Mouse (Mus musculus) bone marrow macrophage, adult 2 months (primary cell): Measurements from ENCODE around the gene Wnt10a. TPM values are rescaled to one million over a fixed set of nuclear protein-coding genes. Genes with fewer than 3 reads are reported as not detected.

ENCODE experiments used
- H3K27ac ChIP-seq: 2 replicates; pipeline ENCODE4 v1.5.1; 2012; ENCODE audit warnings: low read depth, low read length; ENCODE audit not compliant: insufficient read depth
- H3K4me1 ChIP-seq: 2 replicates; pipeline ENCODE4 v1.6.1; 2012; ENCODE audit warnings: low read length; ENCODE audit not compliant: control insufficient read depth, insufficient read depth
- H3K4me3 ChIP-seq: 2 replicates; pipeline ENCODE4 v1.5.1; 2012; ENCODE audit warnings: mild to moderate bottlenecking, low read length, moderate library complexity; ENCODE audit not compliant: insufficient read depth
- CTCF ChIP-seq: IDR thresholded peaks from 2 replicates; pipeline ENCODE4 v1.5.1; 2012; ENCODE audit warnings: low read depth, mild to moderate bottlenecking, low read length, moderate library complexity
- POLR2A ChIP-seq: IDR thresholded peaks from 2 replicates; pipeline ENCODE4 v1.6.1; 2012; ENCODE audit warnings: mild to moderate bottlenecking, low read depth, low read length, borderline replicate concordance
- polyA plus RNA-seq: library from polyadenylated mRNA; stranded (reverse); fragments of >200 nt; gene quantifications from 2 replicates; pipeline ENCODE4 v1.2.4, GENCODE M21; 2012; ENCODE audit not compliant: missing spikeins, insufficient read depth, insufficient read length

Gene Wnt10a
- not detected in 2 replicates for polyA plus RNA-seq

DNA sequence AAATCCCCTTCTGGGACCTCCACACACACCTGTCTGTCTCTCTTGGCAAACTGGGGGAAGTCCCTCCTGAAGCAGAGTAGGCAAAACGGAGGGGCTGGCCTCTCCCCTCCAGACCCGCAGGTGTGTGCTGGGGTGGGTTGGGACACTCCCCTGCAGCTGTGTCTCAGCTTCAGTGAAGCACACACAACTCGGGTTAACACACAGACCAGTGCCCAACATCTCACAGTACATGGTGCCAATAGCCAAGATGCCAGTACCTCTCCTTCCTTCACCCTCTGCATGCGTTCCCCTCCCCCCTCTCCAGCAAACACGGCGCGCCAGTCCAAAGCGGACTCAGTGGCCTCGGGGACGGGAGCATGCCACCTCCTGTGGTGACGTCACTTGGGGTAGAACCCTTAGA is at the start of gene Wnt10a:
Gene Wnt10a, plus strand, starts transcription at position 268 of the 400 bp plus-strand sequence.
- TF ChIP-seq POLR2A = no peak
- peaks cover 5% of the 10 kb centered on the region; the same call in 1 of the 2 replicates for H3K4me1 ChIP-seq
- no peak within 1 kb of the TSS for H3K4me3 ChIP-seq
- no peak within 1 kb of the TSS for H3K27ac ChIP-seq

DNA sequence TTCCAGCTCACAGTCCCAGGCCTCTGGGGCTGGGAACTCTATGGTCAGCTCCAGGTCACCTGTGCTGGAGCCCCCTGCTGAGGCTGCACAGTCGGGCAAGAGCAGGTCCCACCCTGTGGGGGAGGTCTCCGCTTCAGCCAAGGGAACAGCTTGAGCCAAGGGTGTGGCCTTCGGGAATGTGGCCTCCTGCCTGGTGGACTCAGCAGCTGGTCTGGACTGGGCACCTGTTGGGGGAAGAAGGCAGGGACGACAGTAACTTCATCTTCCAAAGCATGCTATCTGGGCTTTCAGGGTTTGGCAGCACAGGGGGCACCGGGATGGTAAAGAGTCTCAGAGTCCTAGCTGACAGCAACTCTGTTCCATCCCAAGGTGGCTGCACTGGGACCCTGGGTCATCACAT is 44.0 kb upstream of the Wnt10a start:
- Histone ChIP-seq H3K4me1 (no peaks in the 10 kb centered on the region), H3K4me3 (no peak overlapping the region), H3K27ac (no peak overlapping the region)
- TF ChIP-seq POLR2A = no peak
- TF ChIP-seq CTCF = no peak

GRCm38 (mm10) chr1:74748643-74749271 is 42.6 kb upstream of the Wnt10a start, which contains the start of gene Prkag3:
TSS of gene Prkag3 (minus strand) at chr1:74749221.
- Histone ChIP-seq H3K4me1 (no peaks in the 10 kb centered on the region), H3K4me3 (peak within 1 kb of the TSS; percentile 39), H3K27ac (no peak within 1 kb of the TSS)
- TF ChIP-seq CTCF = peak; percentile 49; the same call in 1 of the 2 replicates
- no peak for TF ChIP-seq POLR2A

GRCm38 (mm10) chr1:74749301-74749700 is 42.0 kb upstream of the Wnt10a start:
- TF ChIP-seq POLR2A = no peak
- TF ChIP-seq CTCF = no peak
- Histone ChIP-seq H3K27ac (no peak overlapping the region), H3K4me3 (no peak overlapping the region), H3K4me1 (no peaks in the 10 kb centered on the region)

GRCm38 (mm10) chr1:74750683-74751082 is 40.6 kb upstream of the Wnt10a start:
- no peak for TF ChIP-seq CTCF
- TF ChIP-seq POLR2A = no peak
- Histone ChIP-seq H3K4me1 (no peaks in the 10 kb centered on the region), H3K27ac (no peak overlapping the region), H3K4me3 (no peak overlapping the region)

- no peak for TF ChIP-seq CTCF
- TF ChIP-seq POLR2A = no peak
Measured at GRCm38 (mm10) chr1:74752150-74752549, 39.2 kb upstream of the Wnt10a start.

DNA sequence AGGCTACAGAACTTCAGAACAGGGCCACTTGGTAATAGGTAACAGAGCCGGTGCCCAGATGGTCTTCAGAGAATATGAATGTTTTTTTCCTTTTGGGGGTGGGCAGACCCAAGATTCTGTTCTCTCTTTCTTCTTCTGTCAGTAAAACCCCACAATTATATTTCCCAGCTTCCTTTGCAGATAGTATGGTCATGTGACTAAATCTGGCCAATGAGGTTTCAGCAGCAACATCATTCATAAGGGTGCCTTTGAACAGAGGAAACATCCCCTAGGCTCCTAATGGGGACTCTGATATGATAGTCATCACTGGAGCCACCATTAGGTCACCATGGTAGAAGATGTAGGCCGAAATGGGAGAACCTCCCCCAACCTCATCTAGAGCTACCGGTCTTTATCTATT is 38.5 kb upstream of the Wnt10a start:
- H3K27ac ChIP-seq = no peak overlapping the region
- TF ChIP-seq CTCF = no peak
- TF ChIP-seq POLR2A = no peak
- no peak overlapping the region for H3K4me3 ChIP-seq
- no peaks in the 10 kb centered on the region for H3K4me1 ChIP-seq

More at GRCm38 (mm10) chr1:74752150-74752549, 39.2 kb upstream of the Wnt10a start:
- no peak overlapping the region for H3K4me3 ChIP-seq
- no peaks in the 10 kb centered on the region for H3K4me1 ChIP-seq
- no peak overlapping the region for H3K27ac ChIP-seq

GRCm38 (mm10) chr1:74753266-74753974 is 37.9 kb upstream of the Wnt10a start:
- TF ChIP-seq CTCF = no peak
- no peak for TF ChIP-seq POLR2A
- Histone ChIP-seq H3K4me3 (no peak overlapping the region), H3K27ac (no peak overlapping the region), H3K4me1 (no peaks in the 10 kb centered on the region)

GRCm38 (mm10) chr1:74754175-74754785 is 37.0 kb upstream of the Wnt10a start:
- Histone ChIP-seq H3K4me3 (no peak overlapping the region), H3K27ac (no peak overlapping the region), H3K4me1 (no peaks in the 10 kb centered on the region)
- TF ChIP-seq CTCF = no peak
- TF ChIP-seq POLR2A = no peak

- Histone ChIP-seq H3K4me3 (no peak overlapping the region), H3K4me1 (0 out of 2 replicates have a peak, but pooled peaks cover 3% of the 10 kb centered on the region), H3K27ac (no peak overlapping the region)
- 0 out of 2 replicates have a peak, but pooled peaks have one; percentile 32 for TF ChIP-seq CTCF
- no peak for TF ChIP-seq POLR2A
Measured at GRCm38 (mm10) chr1:74759773-74760172, 31.5 kb upstream of the Wnt10a start.
